Mouse (Mus musculus): Measurements from ENCODE around the gene Gapvd1.
"Not testable (repeated sequence)": the region's sequence is repeated elsewhere in the genome, so short reads cannot be mapped to it uniquely, and the experiment has no call there.

Gapvd1 gene

DNA sequence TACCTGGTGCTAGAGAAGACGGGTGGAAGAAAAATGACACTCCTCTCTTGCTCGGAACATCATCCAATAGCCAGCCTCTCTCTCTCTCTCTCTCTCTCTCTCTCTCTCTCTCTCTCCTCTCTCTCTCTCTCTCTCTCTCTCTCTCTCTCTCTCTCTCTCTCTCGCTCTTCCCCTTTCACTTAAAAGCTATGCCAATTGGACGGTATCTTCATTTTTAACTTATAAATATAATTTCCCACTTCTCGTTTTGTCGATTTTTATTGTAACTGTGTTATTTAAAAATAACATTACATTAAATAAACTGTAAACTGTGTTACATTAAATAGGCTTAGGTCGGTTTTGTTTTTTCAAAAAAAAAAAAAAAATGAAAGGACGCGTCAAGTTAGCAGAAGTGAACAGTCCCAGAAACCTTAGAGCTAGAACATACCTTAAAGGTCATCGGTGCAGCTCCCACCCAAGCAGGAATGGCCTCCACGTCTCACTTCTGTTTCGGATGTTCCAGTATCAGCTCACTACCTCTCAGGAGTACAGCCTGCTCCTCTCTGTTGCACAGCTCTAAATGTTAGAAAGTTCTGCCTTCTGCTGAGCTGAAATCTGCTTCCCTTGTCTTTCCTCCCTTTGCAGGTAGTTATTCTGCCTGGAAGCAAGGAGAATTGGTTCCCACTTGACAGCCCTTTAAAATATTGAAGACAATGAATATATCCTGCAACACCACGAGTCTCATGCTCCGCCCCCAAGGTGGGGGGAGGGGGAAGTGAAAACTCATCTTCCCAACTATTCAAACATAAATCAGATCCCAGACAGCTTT, at the start of gene Gapvd1:
Gene Gapvd1, minus strand, starts transcription at position 682 of the 808 bp plus-strand sequence.
- DNase-seq (ENCODE audit: low spot score in 2 of 2): no peak

DNA sequence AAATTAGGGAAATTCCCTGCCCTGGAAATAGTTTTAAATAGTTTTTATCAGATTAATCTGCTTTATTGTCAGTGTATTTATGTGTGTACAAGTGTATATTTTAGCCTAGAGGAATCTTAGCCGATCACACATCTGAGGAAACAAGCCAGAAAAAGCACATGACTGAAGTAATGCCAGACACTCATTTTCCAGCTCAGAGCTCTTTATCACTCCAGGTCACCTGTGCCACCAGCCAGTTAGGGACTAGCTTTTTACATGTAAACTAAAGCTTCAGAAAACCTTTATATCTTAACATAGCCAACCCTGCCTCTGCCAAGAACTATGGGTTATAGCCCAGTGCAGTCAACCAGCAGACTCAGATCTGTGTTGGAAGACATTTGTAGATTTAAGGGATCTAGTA, 49.8 kb upstream of the Gapvd1 start:
- DNase-seq (ENCODE audit: low spot score in 2 of 2): no peak

DNA sequence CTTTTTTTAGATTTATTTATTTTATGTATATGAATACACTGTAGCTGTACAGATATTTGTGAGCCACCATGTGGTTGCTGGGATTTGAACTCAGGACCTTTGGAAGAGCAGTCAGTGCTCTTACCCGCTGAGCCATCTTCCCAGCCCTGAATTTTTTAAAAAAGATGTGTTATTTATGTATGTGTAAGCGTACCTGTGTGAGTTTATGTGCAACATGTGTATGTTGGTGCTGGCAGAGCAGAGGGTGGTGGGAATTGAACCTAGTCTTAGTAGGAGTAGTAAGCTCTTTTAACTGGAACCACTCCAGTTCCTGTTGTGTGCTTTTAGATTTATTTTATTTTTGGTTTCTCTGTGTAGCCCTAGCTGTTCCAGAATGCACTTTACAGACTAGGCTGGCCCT, 49.1 kb upstream of the Gapvd1 start:
- DNase-seq (ENCODE audit: low spot score in 2 of 2): no peak

DNA sequence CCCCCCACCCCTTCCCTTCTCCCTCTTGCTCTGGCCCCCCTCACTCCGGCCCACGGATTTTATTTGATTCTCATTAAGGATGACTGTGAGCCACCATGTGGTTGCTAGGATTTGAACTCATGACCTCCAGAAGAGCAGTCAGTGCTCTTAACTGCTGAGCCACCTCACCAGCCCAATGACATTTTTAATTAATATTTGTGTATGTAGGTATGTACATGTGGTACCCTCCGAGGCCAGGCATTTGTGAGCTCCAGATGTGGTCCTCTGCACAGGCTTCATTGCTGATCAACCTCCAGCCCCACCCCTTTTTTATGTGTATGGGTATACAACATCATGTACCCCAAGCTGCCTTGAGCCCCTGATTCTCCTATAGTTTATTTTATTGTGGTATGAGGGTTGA, 48.7 kb upstream of the Gapvd1 start:
- DNase-seq (ENCODE audit: low spot score in 2 of 2): no peak

DNA sequence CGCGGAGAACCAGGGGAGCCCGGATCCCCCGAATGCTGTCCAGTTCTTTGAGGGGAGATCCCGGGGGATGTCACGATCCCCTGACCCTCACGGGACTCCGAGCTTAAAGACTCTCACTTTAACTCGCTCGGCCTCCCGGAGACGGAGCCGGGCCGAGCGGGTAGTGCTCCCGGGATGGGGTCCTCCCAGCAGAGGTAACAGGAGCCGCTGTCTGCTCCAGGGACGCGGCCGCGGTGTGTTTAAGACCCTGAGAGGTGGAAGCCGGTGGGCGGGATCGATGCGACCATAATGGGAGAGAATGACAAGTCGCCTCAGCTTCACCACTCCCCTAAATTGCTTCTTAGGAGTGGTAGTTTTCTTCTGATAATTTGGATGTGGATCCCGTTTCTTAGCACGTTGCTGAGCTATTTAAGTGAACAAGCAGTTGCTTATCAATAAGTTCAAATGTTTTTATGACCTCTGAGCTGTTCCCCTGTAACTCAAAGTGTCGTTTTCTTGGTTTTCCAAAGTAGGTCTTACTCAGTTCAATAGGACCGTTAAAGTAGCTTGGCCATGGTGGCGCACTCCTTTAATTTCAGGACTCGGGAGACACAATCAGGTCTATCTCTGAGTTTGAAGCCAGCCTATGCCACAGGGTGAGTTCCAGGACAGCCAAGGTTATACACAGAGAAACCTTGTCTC, 47.7 kb upstream of the Gapvd1 start:
- not testable (repeated sequence) for DNase-seq (ENCODE audit: low spot score in 2 of 2)

DNA sequence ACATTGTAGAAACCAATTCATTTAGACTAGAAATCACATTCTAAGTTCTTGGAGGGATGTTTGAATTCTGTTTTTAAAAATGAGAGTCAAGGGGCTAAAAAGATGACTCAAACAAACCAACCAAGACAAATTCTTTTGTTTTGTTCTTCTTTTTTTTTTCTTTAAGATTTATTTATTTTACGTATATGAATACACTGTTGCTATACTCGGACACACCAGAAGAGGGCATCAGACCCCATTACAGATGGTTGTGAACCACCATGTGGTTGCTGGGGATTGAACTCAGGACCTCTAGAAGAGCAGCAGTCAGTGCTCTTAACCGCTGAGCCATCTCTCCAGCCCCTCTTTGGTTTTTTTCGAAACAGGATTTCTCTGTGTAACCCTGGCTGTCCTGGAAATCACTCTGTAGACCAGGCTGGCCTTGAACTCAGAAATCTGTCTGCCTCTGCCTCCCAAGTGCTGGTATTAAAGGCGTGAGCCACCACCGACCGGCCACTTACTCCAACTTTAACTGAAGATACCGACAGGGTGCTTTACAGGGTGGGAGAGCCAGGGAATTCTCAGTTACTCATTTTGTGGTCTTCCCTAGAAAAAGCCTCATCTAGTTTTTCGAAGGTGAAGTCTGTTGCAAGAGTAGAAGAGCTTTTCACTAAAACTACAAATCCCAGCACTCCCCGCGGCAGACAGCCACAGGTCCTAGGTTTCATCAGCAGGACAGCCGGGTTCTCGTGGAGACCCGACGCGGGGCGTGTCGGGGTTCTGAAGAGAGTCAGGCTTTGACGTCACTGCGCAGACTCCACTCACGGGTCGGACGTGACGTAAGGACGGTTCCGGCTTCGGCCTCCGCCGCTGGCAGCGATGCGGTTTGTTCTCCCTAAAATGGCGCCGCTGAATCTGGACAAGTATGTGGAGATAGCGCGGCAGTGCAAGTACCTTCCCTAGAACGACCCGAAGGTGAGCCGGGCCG, 46.8 kb upstream of the Gapvd1 start:
- DNase-seq (ENCODE audit: low spot score in 2 of 2): peak; percentile 88 to 96

DNA sequence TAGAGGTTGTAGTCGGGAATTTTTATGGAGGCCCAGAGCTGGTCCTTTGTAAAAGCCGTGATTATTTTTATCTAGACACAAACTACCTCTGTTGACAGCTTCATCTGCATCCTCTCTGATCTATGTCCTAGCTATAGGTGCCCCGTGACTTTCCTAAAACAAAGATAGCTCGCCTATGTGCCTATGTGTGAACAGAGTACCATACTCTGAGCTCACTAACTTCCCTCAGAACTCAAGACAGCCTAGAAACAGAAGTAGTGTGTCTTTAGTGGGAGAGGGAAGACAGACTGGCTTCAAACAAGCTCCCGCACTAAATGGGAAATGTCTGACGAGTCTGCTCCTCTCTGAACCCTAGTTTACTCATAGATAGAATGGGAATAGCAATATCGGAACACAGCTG, 45.3 kb upstream of the Gapvd1 start:
- no peak for DNase-seq (ENCODE audit: low spot score in 2 of 2)

DNA sequence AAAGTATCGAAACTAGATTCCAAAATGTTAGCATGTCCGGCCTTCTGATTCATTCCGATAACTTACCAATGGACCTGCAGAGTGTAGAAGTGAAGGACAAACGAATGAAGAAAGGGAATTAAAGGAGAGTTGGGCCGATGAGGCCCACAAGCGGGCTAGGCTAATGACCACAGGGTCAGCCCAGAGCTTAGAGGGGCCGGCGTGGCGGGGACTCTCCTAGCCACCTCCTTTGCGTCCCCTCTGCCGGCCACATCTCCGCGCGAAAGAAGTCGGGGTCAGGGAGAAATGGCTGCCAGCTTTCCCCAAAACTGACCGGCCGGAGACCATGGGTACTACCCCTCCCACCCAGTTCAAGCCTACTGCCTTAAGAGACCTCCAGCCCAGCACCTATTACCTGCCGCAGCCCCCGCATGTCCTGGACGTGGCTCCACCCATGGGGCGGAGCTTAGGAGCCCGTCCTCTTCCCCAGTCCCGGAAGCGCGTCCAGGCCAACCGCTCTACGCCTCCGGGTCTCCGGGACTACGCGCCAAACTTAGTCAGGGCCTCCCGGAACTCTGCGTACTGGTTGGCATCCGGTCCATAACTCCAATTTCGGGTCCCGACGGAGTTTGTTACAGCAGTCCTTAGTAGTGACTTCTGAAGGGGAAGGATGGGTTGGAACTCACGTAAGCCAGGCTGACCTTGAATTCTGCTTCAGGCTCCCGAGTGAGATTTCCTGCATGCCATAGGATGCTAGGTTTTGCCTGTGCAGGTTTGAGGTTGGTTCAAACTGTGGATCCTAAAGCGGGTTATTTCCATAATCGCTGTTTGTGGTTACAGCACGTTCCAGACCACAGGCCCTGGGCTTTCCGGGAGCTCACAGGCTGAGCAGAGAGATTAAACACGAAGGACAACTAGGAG, 44.6 kb upstream of the Gapvd1 start, which contains the start of gene Rabepk:
Gene Rabepk, minus strand, starts transcription at position 556 of the 900 bp plus-strand sequence.
- peak; percentile 71 to 83 for DNase-seq (ENCODE audit: low spot score in 2 of 2)

DNA sequence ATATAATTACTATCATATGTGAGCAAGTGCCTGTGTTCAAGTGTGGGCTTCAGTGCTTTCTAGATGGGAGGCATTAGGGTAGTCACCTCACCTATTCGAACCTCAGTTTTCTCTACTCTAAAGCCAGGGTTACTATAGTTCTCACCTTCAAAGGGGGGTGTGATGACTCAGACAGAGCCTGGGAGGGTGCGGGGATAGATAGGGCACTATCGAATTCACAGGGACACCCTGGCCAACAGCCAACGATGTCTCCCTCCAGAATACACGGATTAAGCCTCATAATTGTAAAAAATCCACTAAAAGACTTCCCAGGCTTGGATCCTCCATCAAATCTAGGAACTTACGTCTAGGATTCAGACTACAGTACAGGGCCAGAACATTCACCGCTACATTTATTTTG, 40.4 kb upstream of the Gapvd1 start:
- DNase-seq (ENCODE audit: low spot score in 2 of 2): no peak

DNA sequence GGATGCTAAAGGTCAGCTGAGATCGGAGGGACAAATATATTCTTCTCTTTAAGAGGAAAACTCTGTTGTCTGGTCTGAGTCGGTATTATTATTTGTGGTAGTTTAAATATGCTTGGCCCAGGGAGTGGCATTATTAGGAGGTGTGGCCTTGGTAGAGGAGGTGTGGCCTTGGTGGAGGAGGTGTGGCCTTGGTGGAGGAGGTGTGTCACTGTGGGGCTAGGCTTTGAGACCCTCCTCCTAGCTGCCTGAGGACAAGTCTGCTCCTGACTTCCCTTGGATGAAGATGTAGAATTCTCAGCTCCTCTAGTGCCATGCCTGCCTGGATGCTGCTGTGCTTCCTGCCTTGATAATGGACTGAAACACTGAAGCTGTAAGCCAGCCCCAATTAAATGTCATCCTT, 39.5 kb upstream of the Gapvd1 start:
- no peak for DNase-seq (ENCODE audit: low spot score in 2 of 2)

DNA sequence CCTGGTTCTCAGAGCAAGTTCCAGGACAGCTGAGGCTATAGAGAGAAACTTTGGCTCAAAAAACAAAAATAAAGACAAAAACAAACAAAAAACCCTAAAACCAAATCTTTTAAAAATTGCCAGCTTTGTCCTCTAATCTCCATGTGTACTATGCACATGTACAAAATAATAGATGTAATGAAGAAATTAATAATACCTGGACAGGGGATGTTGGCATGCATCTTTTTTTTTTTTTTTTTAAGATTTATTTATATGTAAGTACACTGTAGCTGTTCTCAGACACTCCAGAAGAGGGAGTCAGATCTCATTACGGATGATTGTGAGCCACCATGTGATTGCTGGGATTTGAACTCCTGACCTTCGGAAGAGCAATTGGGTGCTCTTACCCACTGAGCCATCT, 37.5 kb upstream of the Gapvd1 start:
- DNase-seq (ENCODE audit: low spot score in 2 of 2): not testable (repeated sequence)

DNA sequence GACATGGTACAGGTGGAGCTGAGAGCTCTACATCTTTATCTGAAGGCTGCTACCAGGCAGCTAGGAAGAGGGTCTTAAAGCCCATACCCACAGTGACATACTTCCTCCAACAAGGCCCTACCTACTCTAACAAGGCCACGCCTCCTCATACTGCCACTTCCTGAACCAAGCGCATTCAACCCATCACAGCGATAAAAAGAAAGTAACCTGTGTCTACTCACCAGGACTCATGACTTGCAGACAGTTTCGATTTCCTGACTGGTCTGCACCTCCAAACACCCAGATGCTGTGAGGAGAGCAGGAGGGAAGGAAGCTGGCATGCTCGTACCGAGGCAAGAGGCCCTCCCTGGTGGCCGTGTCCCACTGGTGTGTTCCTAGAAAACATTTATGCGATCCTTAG, 35.2 kb upstream of the Gapvd1 start:
- no peak for DNase-seq (ENCODE audit: low spot score in 2 of 2)

DNA sequence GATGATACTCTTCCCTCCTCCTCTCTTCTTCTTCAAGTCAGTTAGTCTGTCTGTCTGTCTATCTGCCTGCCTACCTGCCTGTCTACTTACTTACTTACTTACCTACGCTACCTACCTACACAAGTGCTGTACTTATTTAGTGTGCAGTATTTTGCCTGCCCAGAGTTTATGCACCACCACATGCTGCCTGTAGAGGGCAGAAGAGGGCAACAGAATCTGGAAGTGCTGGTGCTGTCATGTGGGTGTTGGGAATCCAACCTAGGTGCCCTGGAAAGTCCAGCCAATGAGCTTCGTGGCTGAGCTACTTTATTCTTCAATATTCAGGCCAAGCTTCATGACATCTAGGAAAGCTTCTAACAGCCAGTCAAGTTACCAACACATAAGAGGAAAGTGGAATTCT, 29.1 kb upstream of the Gapvd1 start:
- DNase-seq (ENCODE audit: low spot score in 2 of 2): peak in 1 of 2 experiments; percentile 24

DNA sequence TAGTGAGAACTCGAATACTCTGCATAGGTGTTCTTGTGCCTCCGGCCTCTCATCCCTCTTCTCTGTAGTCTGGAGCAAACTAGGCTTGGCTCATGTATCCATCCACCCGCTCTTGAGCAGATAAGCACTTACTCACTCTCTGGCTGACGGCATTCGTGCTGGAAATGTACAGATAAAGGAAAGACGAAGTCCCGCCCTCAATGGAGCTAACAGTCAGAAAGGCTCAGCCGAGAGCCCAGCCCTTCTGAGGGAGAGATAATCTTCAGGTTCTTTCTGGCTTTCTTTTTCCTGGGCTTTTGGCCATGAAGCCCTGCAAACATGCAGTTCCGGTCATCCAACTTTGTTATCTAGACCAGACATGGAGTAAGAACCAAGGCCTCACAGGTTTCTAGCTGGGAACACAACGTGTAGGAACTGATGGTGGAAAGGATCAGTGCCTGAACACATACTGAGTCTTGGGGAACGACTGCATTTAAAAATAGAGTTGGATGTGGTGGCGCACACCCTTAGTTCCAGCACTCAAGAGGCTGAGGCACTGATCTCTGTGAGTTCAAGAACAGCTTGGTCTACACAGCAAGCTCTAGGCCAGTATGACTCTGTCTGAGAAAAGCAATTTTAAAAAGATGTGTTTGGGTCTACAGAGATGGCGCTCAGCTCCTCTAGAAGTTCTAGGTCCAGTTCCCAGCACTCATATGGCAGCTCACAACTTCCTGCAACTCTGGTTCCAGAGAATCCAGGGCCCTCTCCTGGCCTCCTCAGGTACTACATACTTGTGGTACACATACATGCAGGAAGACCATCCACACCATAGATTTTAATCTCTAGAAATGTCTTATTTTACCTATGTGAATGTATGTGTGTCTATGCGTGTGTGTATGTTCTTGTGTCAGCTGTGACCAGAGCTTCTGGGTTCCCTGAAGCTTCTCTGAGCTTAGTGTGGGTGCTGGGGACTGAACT, 28.3 kb upstream of the Gapvd1 start:
- no peak for DNase-seq (ENCODE audit: low spot score in 2 of 2)

DNA sequence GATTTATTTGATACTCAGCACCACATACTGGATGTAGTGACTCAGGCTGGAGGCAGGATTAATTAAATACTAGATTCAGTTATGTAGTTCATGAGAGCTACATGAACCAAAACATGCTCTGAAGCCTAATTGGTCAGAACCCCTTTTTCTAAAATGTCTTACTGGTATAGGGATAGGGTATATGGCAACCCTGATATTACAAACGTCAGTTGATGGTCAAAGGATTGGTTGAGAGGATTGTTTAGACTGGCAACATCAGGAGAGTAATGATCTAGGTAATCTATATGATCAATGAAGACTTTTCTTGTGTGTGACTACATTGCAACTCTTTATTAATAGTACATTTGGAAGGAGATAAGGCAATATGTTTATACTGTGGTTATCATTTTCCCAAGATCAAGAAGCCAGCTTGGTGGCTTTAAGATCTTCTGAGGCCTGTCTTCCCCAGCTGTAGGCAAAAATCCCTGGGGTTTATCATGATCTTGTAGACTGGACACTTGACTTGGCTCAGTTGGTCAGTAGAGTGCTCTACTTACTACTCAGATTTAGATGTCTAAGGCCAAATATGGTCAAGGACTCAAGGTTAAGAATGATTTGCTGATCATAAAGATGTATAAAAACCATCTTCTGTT, 22.3 kb upstream of the Gapvd1 start:
- no peak for DNase-seq (ENCODE audit: low spot score in 2 of 2)

DNA sequence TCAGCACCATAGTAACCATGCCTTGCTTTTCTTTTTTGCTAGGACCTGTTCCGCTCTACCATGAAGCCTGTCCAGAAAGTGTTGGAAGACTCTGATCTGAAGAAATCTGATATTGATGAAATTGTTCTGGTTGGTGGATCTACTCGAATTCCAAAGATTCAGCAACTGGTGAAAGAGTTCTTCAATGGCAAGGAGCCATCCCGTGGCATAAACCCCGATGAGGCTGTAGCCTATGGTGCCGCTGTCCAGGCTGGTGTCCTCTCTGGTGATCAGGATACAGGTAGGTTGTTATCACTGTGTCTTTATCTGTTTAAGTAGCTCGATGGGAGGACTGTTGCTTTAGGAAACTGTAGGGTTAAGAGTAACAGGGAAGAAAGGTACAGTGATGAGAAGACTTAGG, 19.5 kb upstream of the Gapvd1 start:
- DNase-seq (ENCODE audit: low spot score in 2 of 2): no peak

DNA sequence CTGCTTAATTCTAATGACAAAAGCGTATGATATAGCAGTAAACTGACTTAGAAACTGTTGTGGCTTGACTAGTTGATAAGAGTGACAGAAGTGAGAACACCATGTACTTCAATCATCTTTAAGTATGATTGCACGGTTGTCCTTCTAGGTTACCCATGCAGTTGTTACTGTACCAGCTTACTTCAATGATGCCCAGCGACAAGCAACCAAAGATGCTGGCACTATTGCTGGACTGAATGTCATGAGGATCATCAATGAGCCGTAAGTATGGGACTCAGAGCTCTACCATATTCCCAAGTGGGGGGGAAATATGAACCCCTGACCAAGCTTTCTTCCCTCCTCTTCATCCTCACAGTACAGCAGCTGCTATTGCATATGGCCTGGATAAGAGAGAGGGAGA, 18.6 kb upstream of the Gapvd1 start:
- DNase-seq (ENCODE audit: low spot score in 2 of 2): no peak

DNA sequence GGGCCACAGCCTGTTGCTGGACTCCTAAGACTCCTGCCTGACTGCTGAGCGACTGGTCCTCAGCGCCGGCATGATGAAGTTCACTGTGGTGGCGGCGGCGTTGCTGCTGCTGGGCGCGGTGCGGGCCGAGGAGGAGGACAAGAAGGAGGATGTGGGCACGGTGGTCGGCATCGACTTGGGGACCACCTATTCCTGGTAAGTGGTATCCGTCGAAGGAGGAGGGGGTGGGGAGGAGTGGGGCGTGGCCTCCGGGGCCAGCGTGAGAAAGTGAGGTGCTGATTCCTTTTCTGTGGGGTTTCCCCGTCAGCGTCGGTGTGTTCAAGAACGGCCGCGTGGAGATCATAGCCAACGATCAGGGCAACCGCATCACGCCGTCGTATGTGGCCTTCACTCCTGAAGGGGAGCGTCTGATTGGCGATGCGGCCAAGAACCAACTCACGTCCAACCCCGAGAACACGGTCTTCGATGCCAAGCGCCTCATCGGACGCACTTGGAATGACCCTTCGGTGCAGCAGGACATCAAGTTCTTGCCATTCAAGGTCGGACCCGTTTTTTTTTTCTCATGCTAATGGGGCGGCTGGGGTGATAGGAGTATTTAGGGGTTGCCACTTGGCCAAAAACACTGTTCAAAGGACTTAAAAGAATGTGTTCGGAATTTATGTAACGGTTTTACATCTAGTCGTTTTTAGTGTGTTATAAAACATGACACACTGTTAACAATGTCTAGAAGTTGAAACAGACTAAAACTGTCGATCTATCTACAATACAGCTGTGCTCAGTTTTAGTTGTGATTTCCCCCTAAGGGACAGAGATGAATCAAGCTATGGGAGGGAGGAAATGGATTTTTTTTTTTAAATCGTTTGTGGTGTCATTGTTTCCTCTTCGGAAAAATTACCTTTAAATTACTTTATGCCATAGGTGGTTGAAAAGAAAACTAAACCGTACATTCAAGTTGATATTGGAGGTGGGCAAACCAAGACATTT, 17.5 kb upstream of the Gapvd1 start:
- DNase-seq (ENCODE audit: low spot score in 2 of 2): no peak

Measured in urinary bladder, adult 18-20 months (tissue).